Comparison of ENCODE assay signal across 8 mouse cellular contexts in the genomic region with DNA sequence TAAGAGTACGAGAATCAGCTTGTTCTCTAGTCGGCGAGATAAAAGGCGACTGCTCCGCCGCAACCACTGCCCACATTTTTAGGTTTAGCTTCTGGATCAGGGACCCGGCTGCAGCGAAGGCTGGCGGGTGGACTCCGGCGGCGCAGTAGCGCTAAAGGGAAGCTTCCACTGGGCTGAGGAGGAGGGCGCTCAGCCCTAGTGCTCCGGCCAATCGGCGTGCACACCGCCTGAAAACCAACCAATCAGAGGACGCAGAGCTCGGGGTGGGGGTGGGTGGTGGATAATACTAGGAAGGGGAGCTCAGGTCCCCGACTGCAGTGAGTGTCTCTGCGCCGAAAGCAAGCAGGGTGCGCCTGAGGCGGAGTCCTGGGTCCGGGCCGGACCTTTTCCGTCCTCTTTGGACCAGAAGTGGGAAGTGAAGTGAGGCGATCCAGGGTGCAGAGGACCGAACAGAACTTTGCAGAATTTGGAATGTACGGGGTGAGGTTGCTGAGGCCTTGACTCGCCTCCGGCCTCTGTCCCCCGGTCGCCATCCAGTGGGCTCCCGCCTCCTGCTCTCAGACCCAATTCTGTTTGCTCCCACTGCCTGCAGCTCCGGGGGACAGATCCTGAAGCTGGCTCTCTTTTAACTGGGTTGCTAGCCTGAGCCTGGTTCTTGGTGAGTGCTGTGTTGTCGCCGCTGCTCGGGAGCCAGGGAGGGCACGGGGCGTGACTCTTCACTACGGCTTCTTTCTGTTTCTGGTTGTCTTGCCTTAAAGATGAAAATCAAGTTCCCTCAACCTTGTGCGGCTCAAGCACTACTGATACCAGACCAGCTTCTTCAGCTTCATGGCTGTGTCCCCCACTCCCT. TPM values are rescaled to one million over a fixed set of nuclear protein-coding genes. Genes with fewer than 3 reads are reported as not detected.
A peak's percentile ranks its signal among the peaks of the same experiment; 100 is the strongest.
DNase-seq lines count a peak whose midpoint lies in the region; ATAC-seq lines count a peak whose summit lies in the region.

A gene (plus strand): TSS at position 311 of the 850 bp plus-strand sequence.

- no peaks in the 10 kb centered on the region for H3K36me3 ChIP-seq in forebrain, embryonic 15.5 days
- no peaks in the 10 kb centered on the region for H3K36me3 ChIP-seq in lung, embryonic 16.5 days (ENCODE audit: control insufficient read depth, insufficient read depth, low read length)

- H3K9me3 ChIP-seq in forebrain, embryonic 15.5 days: no peaks in the 10 kb centered on the region
- no peaks in the 10 kb centered on the region for H3K9me3 ChIP-seq in lung, embryonic 16.5 days (ENCODE audit: control insufficient read depth, low read length)

- DNase-seq in ES-CJ7 (ENCODE audit: low read depth, low spot score): peak; percentile 95
- DNase-seq in c-Kit-positive CD71-negative TER-119-negative erythroid progenitor cells, embryonic 14.5 days (ENCODE audit: low read depth): peak; percentile 63
- peak; percentile 13 for DNase-seq in heart, postnatal 25 days (ENCODE audit: low spot score)
- DNase-seq in kidney, postnatal 4 days: peak; percentile 75 to 82
- peak; percentile 71 for DNase-seq in ovary, postnatal 36 days (ENCODE audit: low spot score)
- DNase-seq in urinary bladder, adult 2 months (ENCODE audit: low spot score): peak; percentile 36

- H3K27me3 ChIP-seq in forebrain, embryonic 15.5 days: peaks cover 97% of the 10 kb centered on the region
- H3K27me3 ChIP-seq in lung, embryonic 16.5 days (ENCODE audit: control insufficient read depth, insufficient read depth, low read depth, low read length): peaks cover 96% of the 10 kb centered on the region

- H3K9ac ChIP-seq in forebrain, embryonic 15.5 days (replicated peaks): peak within 1 kb of the TSS; percentile 37
- no peak within 1 kb of the TSS for H3K9ac ChIP-seq in lung, embryonic 16.5 days (ENCODE audit: low read length)

- peak within 1 kb of the TSS; percentile 44 for H3K4me3 ChIP-seq in forebrain, embryonic 15.5 days
- peak within 1 kb of the TSS; percentile 50 for H3K4me3 ChIP-seq in lung, embryonic 16.5 days (ENCODE audit: low read length)

- intact Hi-C loops in heart, postnatal 25 days (cut with DNase I): loop anchor here (5.0 kb wide), 1 partner anchor 65 kb away; no protein-coding TSS in a partner anchor

- peaks cover 24% of the 10 kb centered on the region for H3K4me1 ChIP-seq in forebrain, embryonic 15.5 days
- H3K4me1 ChIP-seq in lung, embryonic 16.5 days (replicated peaks; ENCODE audit: control insufficient read depth, insufficient read depth, low read length): peaks cover 17% of the 10 kb centered on the region

- peak within 1 kb of the TSS; percentile 82 for H3K4me2 ChIP-seq in forebrain, embryonic 15.5 days (replicated peaks)
- peak within 1 kb of the TSS; percentile 68 for H3K4me2 ChIP-seq in lung, embryonic 16.5 days (ENCODE audit: low read depth, low read length)

- WGBS in forebrain, embryonic 15.5 days: under 1% methylated on average over 44 of the region's 44 CpGs
- WGBS in lung, embryonic 16.5 days: 1% methylated on average over 43 of the region's 44 CpGs

- peak; percentile 99 for ATAC-seq in forebrain, embryonic 15.5 days (replicated peaks)
- peak; percentile 99 for ATAC-seq in lung, embryonic 16.5 days (ENCODE audit: low read depth)

- no peak within 1 kb of the TSS for H3K27ac ChIP-seq in forebrain, embryonic 15.5 days (replicated peaks)
- H3K27ac ChIP-seq in lung, embryonic 16.5 days (ENCODE audit: low read length): no peak within 1 kb of the TSS

RNA-seq across cellular contexts. Expression of the gene that starts here (rescaled TPM):
- polyA plus RNA-seq in forebrain, embryonic 15.5 days (2015; fragmentation: Nextera tagmentation; extraction: Ambion mirVana): 1.1 and 1.5 TPM in 2 replicates
- total RNA-seq in heart, postnatal 25 days (2021): under 1 TPM; 0.14 to 0.18 TPM
- 0.63 and 0.69 TPM in 2 replicates for polyA plus RNA-seq in lung, embryonic 16.5 days (2015; fragmentation: Nextera tagmentation; extraction: Ambion mirVana)
- 0.31 and 0.96 TPM in 2 replicates for polyA plus RNA-seq in urinary bladder, adult 2 months (2012; rRNA removed)

Comparison
In these comparisons a context has a peak if more than half of its experiments do, and no peak if none do; other contexts are left out.
1. Peak in DNase-seq in heart, postnatal 25 days; RNA of the gene not detected or under 1 TPM.
2. Peak in ATAC-seq, H3K4me3 ChIP-seq and H3K4me2 ChIP-seq in lung, embryonic 16.5 days; RNA of the gene not detected or under 1 TPM.
3. Peak in DNase-seq in urinary bladder, adult 2 months; RNA of the gene not detected or under 1 TPM.
4. DNase-seq: peak in every context shown above with its lines; median percentile 95 in ES-CJ7; 78 in kidney, postnatal 4 days; 71 in ovary, postnatal 36 days; 63 in c-Kit-positive CD71-negative TER-119-negative erythroid progenitor cells, embryonic 14.5 days; 36 in urinary bladder, adult 2 months; 13 in heart, postnatal 25 days.